Mouse (Mus musculus) small intestine, adult 2 months (tissue): Measurements from ENCODE around the gene Zscan21.

Source experiments
- CTCF ChIP-seq: fragments of 200-500 bp; IDR thresholded peaks from 2 replicates; pipeline ENCODE4 v1.5.1; 2012; ENCODE audit warnings: low read depth, mild to moderate bottlenecking, control low read depth, inconsistent platforms, low read length, moderate library complexity, mixed read lengths; ENCODE audit not compliant: insufficient replicate concordance, insufficient read length; ENCODE audit errors: extremely low read depth
- POLR2A ChIP-seq: fragments of 200-500 bp; IDR thresholded peaks from 2 replicates; pipeline ENCODE4 v1.6.1; 2012; ENCODE audit warnings: low read depth, mild to moderate bottlenecking, control low read depth, inconsistent platforms, low read length, moderate library complexity

DNA sequence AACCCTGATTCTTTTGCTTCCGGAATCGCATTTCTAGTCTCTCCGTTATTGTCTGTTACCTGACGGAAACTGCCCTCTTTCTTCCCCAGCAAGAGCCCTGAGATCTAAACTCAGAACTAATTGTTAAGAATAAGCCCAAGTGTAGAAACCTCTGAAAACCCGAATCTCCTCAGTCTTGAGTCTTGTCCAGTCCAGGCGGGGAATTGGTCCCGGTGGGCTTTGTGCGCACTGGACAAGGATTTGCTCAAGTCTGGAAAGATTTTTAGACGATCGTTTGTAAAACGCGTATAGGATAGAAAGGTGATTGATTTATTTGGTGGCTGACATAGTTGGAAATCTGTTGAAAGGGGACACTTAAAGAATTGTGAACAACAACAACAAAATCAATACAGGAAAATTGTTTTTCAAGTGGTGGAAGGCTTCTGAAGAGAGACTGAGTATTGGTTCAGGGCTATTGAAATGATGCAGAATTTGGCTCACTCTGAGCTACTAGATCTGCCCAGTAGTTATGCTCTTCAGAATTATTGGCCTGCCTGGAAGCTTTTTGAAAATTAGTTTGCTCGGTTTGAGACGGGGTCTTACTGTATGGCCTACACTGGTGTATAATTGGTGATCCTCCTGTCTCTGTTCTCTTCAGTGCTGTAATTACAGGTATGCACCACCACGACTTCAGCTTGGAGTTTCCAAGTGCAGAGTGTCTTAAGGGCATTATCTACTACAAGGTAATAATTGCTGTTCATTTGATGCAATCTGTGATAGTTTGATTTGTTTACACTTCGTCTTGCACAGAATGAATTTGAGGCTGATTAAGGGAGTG lies 704 bp downstream of the Zscan21 start:
- TF ChIP-seq CTCF (no peak), POLR2A (no peak)
